Mouse (Mus musculus) embryo, embryonic 11.5 days (tissue): ENCODE results near the gene Colgalt1.

Experiments
- DNase-seq: peaks from one replicate; pipeline ENCODE4 v3.0.0-alpha.2; 2012; ENCODE audit warnings: low read depth, low spot score

Gene Colgalt1

DNA sequence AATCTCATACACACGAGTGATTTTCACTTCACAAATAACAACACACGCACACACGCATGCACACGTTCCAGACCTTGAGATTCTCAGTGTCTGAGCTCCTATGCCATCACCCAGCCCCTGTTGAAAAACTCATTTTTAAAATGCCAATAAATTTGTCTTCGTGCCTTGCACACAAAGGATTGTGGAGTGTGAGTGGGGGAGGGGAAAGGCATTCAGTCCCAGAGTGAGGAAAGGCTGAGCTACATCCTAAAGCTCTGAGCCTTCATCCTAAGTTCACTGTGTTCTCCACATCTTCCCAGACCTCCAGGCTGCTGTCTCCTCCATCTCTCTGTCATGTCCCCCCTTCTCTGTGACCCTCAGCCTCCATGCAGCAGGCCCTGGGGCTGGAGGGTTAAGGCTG lies 56.5 kb downstream of the Colgalt1 start:
- no peak for DNase-seq

DNA sequence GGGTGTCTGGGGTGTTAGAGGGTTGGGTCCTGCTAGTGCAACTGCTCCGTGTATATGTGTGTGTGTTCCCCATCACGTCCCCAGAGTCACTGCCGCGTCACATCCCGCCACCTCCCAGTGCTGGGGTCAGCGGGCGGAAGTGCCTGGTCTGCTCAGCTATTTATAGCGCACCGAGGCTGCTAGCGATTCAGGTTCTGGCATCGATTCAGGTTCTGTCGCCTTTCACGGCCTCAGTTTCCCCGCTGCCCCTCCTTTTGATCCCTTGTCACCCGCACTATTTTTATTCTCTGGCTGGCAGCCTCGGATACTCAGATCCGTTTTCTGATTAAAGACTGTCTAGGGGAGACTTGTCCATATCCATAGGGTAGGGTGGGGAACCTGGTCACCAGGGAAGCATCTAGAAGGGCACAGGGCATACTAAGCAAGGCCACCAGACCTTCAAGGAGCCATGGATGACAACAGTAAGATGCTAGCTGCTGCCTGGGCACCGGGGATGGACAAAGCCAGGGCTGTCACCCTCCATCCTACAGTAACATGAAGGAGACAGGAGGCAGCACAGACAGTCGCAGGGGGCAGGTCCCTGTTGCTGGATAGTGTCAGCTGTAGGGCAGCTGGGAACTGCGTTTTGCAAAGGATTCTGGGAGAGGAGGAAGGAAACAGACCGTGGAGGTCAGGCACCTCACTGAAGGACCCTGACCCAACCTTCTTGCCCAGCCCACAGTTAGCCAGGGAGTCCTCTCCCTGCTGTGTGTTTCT lies 57.6 kb downstream of the Colgalt1 start:
- DNase-seq: no peak

DNA sequence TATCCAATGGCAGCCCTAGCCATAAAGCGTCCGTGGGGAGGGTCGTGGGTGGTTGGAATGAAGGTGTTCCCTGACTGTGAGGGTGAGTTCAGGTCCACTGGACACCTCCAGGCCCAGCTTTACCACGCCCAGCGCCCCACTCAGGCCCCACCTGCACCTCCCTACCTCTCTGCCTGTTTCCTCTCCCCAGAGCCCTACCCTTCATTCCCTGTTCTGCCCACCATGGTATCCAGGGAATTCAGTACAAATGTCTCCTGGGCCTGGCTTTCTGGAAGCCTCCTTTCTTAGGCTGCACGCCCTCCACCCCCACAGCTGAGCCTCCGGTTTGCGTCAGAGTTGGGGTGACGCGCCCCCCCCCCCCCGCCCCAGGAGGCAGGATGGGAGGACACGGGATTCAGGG lies 59.4 kb downstream of the Colgalt1 start:
- DNase-seq: no peak

DNA sequence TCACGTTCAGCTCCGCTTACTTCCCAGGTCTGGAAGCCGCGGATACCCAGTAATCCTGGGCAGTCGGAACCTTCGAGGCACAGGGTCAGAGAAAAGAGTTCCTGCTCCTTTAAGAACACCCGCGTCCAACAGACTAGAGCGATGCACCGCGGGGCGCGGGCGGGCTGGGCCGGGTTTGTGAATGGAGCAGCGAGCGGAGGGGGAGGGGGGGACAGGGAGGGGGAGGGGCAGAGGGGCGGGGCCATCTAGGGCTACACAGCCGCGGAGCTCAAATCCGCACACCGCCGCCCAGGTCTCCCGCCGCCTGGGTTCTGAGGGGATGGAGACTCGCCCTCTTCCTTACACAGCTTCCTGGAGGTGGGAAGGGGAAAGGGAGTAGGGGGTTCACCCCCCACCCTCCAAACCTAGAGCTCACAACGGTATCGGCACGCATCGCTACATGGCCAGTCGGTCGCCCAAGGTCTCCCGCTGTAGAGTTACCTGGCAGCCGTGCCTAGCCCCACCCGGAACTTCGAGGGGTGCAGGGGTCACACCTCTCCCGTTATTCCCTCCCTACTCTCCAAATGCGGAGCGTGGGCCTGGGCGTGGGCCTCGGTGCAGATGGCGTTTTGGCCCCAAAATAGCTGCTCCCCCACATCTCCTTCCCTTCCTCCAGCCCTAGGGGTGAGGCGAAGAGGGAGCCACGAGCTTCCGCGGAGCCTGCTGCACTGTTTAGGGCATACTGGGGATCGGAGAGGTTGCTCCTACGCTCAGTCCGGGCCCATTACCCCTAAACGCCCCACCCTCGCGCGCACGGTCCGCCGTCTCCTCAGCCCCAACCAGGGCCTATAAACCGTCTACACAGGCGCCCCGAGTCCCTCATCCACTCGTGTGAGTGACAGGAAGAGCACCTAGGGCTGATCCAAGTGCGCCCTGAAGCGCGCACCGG lies 60.1 kb downstream of the Colgalt1 start:
- peak; percentile 72 for DNase-seq

DNA sequence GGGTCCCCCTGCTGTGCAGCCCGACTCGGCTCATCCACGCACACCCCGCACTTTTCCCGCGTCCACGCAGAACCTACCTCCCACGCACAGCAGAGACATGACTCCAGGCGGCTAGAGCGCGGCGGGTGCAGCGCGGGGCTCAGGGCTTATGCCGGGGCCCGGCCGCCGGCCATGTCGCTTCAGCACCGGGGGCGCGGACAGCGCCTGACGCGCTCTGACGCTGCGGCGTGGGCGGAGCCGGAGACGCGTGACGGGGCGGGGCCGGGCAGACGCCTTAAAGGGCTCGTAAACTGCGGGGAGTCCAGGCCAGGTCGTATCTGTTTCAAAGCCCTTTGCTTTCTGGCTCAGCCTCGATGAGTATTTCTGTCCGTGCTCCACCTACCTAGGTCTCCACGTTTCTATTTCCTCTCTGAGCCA lies 60.8 kb downstream of the Colgalt1 start, which contains the start of gene Unc13a:
Unc13a (minus strand) TSS at position 209 of the 417 bp plus-strand sequence.
- DNase-seq: peak; percentile 79

DNA sequence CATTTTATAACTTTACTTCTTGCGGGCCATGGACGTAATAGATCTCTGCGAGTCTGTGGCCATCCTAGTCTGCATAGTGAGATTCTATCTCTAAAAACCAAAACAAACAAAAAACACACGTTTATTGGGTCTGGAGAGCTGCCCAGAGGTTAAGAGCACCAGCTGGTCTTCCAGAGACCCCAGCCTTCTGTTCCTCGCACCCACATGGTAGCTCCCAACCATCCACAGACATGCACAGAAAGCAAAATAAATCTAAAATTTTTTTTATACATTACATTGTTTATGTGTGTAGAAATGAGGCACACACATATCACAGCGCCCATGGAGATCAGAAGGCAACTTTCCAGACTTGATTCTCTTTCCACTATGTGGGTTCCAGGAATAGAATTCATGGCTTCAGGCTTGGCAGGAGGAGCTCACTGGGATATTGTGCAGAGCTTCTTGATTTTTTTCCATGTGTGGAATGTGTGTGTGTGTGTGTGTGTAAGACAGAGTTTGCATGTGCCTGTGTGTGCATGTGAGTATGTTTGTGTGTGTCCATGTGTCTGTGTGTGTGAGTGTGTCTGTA lies 61.5 kb downstream of the Colgalt1 start:
- no peak for DNase-seq

DNA sequence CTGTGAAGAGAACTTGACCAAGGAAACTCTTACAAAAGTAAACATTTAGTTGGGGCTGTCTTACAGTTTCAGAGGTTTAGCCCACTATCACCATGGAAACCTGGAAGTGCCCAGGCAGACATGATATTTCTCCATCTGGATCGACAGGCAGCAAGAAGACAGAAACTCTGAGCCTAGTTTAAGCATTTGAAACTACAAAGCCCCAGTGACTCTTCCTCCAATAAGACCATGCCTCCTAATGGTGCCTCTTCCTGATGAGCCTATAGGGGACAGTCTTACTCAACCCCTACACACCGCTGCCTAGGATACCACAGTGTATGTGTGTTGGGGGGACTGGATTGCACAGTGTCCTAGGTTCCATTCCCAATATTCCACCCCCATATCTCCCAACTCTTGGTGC lies 63.3 kb downstream of the Colgalt1 start:
- no peak for DNase-seq
